Mouse (Mus musculus): ENCODE measurements at regions not wholly inside any gene's neighbourhood (a gene's known extent, or its start where the extent isn't known, plus 50 kb on each side); places are given as distances from the start of the nearest gene placed in this dataset.

- intact Hi-C loops (cut with DNase I): no loop called here
- DNase-seq (ENCODE audit: low spot score in 2 of 2): no peak
These were observed 50.7 kb upstream of the Myl10 start for GRCm38 (mm10) chr5:136642208-136642607.
